Mouse (Mus musculus): Measurements from ENCODE around the gene Gm28038.
A peak's percentile ranks its signal among the peaks of the same experiment; 100 is the strongest.

Gm28038 gene

GRCm38 (mm10) chr2:30285416-30286181 is 4.8 kb downstream of the Gm28038 start:
- no peak for DNase-seq (ENCODE audit: extremely low spot score, low spot score)

- peak; percentile 99 for DNase-seq (ENCODE audit: extremely low spot score, low spot score)
These were observed 5.6 kb downstream of the Gm28038 start, which contains the start of the genes Dolk and Nup188 for GRCm38 (mm10) chr2:30286192-30287026. Gene Dolk (minus strand): TSS chr2:30286334. Gene Nup188 (plus strand): TSS chr2:30286397.

- DNase-seq (ENCODE audit: extremely low spot score, low spot score), result peak; percentile 41
These were observed 6.2 kb downstream of the Gm28038 start for GRCm38 (mm10) chr2:30287027-30287373.

DNA sequence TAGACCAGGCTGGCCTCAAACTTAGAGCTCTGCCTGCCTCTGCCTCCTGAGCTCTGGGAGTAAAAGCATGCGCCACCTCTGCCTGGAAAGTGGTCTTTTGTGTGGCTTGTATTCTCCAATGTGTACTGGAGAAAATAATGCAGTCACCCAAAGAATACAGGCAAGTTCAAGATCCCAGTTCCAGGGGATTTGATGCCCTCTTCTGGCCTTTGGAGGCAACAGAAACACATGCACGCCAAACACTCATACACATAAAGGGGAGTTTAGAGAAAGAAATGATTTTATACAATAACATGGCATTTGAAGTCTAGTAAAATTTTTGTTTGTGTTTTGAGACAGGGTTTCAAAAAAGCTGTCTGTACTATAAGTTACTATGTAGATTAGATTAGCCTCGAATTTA is 18.7 kb downstream of the Gm28038 start:
- no peak for DNase-seq (ENCODE audit: extremely low spot score, low spot score)

GRCm38 (mm10) chr2:30299966-30300365 is 19.1 kb downstream of the Gm28038 start:
- no peak for DNase-seq (ENCODE audit: extremely low spot score, low spot score)

- no peak for DNase-seq (ENCODE audit: extremely low spot score, low spot score)
These were observed 25.2 kb downstream of the Gm28038 start for GRCm38 (mm10) chr2:30306087-30306486.

GRCm38 (mm10) chr2:30309351-30309750 is 28.5 kb downstream of the Gm28038 start:
- no peak for DNase-seq (ENCODE audit: extremely low spot score, low spot score)

GRCm38 (mm10) chr2:30311481-30311880 is 30.6 kb downstream of the Gm28038 start:
- DNase-seq (ENCODE audit: extremely low spot score, low spot score), result no peak

DNA sequence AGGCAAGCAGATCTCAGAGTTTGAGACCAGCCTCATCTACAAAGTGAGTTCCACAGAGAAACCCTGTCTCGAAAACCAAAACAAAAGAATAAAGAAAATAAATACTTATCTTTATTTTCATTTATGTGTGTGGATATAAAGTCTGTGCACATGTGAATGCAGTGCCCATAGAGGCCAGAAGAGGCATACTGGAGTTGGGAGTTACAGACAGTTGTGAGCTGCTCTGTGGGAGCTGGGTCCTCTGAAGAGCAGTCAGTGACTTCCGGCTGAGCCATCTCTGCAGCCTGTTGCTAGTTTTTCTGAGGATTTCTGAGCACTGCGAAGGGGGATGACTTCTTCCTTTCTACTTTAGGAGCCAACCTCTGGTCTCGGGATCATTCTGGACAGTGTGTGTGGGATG is 35.3 kb downstream of the Gm28038 start:
- DNase-seq (ENCODE audit: extremely low spot score, low spot score), result no peak

DNA sequence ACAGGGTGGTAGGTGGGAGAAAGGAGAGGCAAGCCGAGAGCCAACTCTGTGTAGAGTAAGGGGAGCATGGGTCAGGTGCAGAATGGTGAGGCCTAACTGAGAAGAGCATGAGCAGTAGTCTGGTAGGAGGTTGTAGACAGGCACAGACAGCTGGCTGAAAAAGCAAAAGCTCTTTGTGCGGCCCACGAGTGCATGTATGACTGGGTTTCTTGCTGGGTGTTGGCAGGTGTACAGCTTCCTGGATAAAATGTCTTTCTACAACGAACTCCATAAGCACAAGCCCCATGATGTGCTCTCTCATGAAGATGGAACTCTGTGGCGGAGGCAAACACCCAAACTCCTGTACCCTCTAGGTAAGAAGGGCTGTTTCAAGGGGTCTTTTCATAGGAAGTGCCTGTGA is 36.1 kb downstream of the Gm28038 start:
- DNase-seq (ENCODE audit: extremely low spot score, low spot score), result no peak

GRCm38 (mm10) chr2:30319260-30319659 is 38.4 kb downstream of the Gm28038 start:
- no peak for DNase-seq (ENCODE audit: extremely low spot score, low spot score)

DNA sequence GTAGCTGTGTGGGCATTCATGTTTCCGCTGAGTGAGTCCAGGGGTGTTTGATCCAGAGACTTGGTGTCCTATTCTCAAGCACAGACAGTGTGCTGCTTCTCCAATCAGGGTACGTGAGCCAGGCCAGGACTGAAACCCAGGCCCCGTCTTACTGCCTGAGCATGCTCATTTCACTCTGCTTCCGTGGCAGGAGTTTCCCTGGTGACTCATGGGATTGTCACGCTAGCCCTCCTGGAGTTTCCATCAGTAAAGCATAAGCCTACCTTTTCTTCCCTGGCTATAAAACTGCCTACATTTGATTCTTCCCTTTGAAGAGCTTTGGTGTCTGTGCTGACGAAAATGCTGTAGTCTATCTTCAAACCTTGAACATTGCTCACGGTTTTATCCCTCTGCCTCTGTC is 42.3 kb downstream of the Gm28038 start:
- no peak for DNase-seq (ENCODE audit: extremely low spot score, low spot score)

- DNase-seq (ENCODE audit: extremely low spot score, low spot score), result no peak
These were observed 44.5 kb downstream of the Gm28038 start for GRCm38 (mm10) chr2:30325296-30325695.

GRCm38 (mm10) chr2:30327276-30327675 is 46.4 kb downstream of the Gm28038 start:
- no peak for DNase-seq (ENCODE audit: extremely low spot score, low spot score)

DNA sequence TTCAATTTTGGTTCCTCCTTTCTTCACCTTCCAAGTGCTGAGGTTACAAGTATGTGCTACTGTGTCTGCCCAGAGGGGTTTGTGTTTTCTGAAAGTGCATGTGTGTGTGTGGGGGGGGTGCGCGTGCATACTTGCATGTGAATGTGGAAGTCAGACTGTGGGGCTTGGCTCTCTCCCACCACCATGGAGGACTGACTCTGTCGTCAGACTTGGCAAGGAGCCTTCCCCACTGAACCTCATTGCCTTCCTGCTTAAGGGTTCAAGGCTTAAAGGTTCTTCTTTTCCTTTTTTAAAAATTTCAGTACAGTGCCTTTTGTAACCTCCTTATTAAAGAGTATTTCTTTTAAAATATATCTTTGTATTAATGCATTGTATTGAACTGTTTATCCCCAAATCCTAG is 47.9 kb downstream of the Gm28038 start:
- no peak for DNase-seq (ENCODE audit: extremely low spot score, low spot score)

- no peak for DNase-seq (ENCODE audit: extremely low spot score, low spot score)
These were observed 54.5 kb downstream of the Gm28038 start for GRCm38 (mm10) chr2:30335324-30335723.

DNA sequence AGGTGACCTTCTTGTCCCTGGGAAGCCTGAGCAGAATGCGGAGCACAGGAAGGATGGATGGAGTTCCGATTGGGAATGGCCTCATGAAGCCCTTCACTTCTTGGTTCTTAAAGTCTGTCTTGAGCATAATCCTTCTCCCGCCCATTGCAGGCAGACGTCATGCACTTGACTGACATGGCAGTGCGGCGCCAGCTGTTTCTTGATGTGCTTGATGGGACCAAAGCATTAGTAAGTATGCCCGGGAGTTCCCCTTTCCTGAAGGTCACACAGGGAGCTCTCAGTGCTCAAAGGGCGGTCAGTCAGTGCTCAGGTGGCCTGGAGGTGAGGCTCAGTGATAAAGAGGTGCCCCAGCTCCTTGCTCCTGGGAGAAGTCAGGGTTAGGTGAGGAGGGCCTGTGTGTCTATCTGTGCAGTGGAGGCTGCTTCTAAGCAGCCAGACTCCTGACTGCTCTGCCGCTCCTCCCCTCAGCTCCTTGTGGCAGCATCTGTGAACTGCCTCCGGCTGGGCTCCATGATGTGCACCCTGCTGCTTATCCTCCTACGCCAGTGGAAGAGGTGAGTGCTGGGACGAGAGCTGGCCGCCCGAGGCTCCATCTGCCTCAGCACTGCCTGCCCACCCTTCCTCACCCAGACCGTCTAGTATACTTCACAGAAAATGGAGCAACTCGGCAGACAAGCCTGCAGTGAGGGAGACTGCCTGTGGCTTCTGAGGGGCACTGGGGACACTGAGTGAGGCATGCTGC is 55.5 kb downstream of the Gm28038 start:
- no peak for DNase-seq (ENCODE audit: extremely low spot score, low spot score)

DNA sequence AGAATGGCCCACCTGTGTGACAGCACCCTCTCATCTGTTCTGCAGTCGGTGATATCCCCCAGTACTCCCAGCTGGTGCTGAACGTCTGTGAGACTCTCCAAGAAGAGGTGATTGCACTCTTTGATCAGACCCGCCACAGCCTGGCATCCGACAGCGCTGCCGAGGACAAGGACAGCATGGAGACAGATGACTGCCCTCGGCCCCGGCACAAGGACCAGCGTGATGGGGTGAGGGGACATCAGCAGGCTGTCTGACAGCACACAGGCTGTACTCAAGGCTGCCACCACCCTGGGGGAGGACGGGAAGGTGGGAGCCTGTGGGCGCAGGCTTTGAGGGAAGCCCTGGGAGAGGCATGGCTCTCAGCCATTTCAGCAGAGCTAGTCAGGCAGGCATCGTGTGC is 56.3 kb downstream of the Gm28038 start:
- no peak for DNase-seq (ENCODE audit: extremely low spot score, low spot score)

GRCm38 (mm10) chr2:30342061-30342460 is 61.2 kb downstream of the Gm28038 start:
- no peak for DNase-seq (ENCODE audit: extremely low spot score, low spot score)

DNA sequence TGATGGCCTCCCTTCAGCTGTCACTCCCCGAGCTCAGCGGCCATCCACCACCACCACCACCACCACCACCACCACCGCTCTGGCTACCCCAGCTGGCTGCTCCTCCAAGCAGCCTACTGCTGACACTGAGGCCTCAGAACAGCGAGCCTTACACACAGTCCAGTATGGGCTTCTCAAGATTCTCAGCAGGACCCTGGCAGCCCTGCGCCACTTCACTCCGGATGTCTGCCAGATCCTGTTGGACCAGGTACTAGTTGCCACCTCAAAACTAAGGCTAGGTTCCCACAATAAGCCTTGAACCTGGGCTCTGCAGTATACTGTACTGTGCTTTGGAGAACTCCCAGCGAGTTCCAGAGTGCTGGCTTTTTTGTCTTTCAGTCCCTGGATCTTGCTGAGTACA is 61.7 kb downstream of the Gm28038 start:
- DNase-seq (ENCODE audit: extremely low spot score, low spot score), result no peak

DNA sequence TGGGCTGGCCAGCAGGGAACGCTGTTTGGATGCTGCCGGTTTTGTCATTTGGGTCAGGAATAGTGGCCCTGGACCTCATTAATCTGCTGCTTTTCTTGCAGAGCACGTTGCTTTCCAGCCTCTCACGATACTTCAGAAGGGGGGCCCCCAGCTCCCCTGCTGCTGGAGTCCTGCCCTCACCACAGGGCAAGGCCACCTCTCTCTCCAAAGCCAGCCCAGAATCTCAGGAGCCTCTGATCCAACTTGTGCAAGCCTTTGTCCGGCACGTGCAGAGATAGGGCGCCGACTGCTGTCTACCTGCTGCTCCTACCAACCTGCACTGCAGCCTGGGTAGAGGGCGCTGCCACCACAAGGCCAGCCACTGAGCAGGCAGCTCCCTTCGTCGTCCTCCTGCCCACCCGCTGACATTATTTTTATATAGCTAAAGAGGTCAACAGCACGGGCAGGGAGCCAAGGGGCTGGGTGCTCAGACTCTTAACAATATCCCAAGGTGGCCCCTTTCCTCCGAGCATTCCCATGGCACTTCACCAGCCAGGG is 62.8 kb downstream of the Gm28038 start:
- no peak for DNase-seq (ENCODE audit: extremely low spot score, low spot score)

Data from neural tube, embryonic 10.5 days (tissue).